Mouse (Mus musculus): ENCODE measurements around the gene Ildr2. TPM values are rescaled to one million over a fixed set of nuclear protein-coding genes. Genes with fewer than 3 reads are reported as not detected.

The Ildr2 gene
- polyA plus RNA-seq, 1 experiment from 2014 or later: 1.1 TPM

GRCm38 (mm10) chr1:166256302-166256701, 2.4 kb downstream of the Ildr2 start:
- Histone ChIP-seq H3K9me3 (ENCODE audit: control insufficient read depth, low read length) (no peaks in the 10 kb centered on the region), H3K27ac (ENCODE audit: low read length) (no peak overlapping the region), H3K4me2 (ENCODE audit: low read depth, low read length) (no peak overlapping the region), H3K36me3 (ENCODE audit: control insufficient read depth, insufficient read depth, low read length) (no peaks in the 10 kb centered on the region), H3K4me1 (replicated peaks; ENCODE audit: control insufficient read depth, insufficient read depth, low read length) (peaks cover 8% of the 10 kb centered on the region), H3K4me3 (ENCODE audit: low read length) (no peak overlapping the region), H3K9ac (ENCODE audit: low read length) (no peak overlapping the region), H3K27me3 (ENCODE audit: control insufficient read depth, insufficient read depth, low read depth, low read length) (peaks cover 19% of the 10 kb centered on the region)
- 17% methylated on average over 6 of the region's 6 CpGs for WGBS
- ATAC-seq (ENCODE audit: low read depth): no peak

GRCm38 (mm10) chr1:166256898-166257297, 3.0 kb downstream of the Ildr2 start:
- Histone ChIP-seq H3K36me3 (ENCODE audit: control insufficient read depth, insufficient read depth, low read length) (no peaks in the 10 kb centered on the region), H3K27me3 (ENCODE audit: control insufficient read depth, insufficient read depth, low read depth, low read length) (peaks cover 16% of the 10 kb centered on the region)
- no peak for ATAC-seq (ENCODE audit: low read depth)

GRCm38 (mm10) chr1:166259526-166259925, 5.6 kb downstream of the Ildr2 start:
- ATAC-seq (ENCODE audit: low read depth): no peak

More at GRCm38 (mm10) chr1:166256898-166257297, 3.0 kb downstream of the Ildr2 start:
- Histone ChIP-seq H3K9ac (ENCODE audit: low read length) (no peak overlapping the region), H3K4me2 (ENCODE audit: low read depth, low read length) (no peak overlapping the region), H3K27ac (ENCODE audit: low read length) (no peak overlapping the region), H3K4me3 (ENCODE audit: low read length) (no peak overlapping the region), H3K9me3 (ENCODE audit: control insufficient read depth, low read length) (no peaks in the 10 kb centered on the region), H3K4me1 (replicated peaks; ENCODE audit: control insufficient read depth, insufficient read depth, low read length) (peaks cover 8% of the 10 kb centered on the region)
- WGBS: 70% methylated on average over 4 of the region's 4 CpGs

GRCm38 (mm10) chr1:166266001-166266705, 12.2 kb downstream of the Ildr2 start:
- Histone ChIP-seq H3K27ac (ENCODE audit: low read length) (no peak overlapping the region), H3K27me3 (ENCODE audit: control insufficient read depth, insufficient read depth, low read depth, low read length) (no peaks in the 10 kb centered on the region), H3K36me3 (ENCODE audit: control insufficient read depth, insufficient read depth, low read length) (no peaks in the 10 kb centered on the region), H3K4me2 (ENCODE audit: low read depth, low read length) (no peak overlapping the region), H3K4me3 (ENCODE audit: low read length) (no peak overlapping the region), H3K9ac (ENCODE audit: low read length) (no peak overlapping the region), H3K9me3 (ENCODE audit: control insufficient read depth, low read length) (no peaks in the 10 kb centered on the region), H3K4me1 (replicated peaks; ENCODE audit: control insufficient read depth, insufficient read depth, low read length) (0 out of 2 replicates have a peak, but pooled peaks cover 2% of the 10 kb centered on the region)
- ATAC-seq (ENCODE audit: low read depth): no peak
- WGBS: 80% methylated on average over 7 of the region's 7 CpGs

More at GRCm38 (mm10) chr1:166259526-166259925, 5.6 kb downstream of the Ildr2 start:
- Histone ChIP-seq H3K27ac (ENCODE audit: low read length) (no peak overlapping the region), H3K9ac (ENCODE audit: low read length) (no peak overlapping the region), H3K9me3 (ENCODE audit: control insufficient read depth, low read length) (no peaks in the 10 kb centered on the region), H3K4me3 (ENCODE audit: low read length) (no peak overlapping the region), H3K4me1 (replicated peaks; ENCODE audit: control insufficient read depth, insufficient read depth, low read length) (peaks cover 1% of the 10 kb centered on the region; the same call in 1 of the 2 replicates), H3K4me2 (ENCODE audit: low read depth, low read length) (no peak overlapping the region), H3K36me3 (ENCODE audit: control insufficient read depth, insufficient read depth, low read length) (no peaks in the 10 kb centered on the region), H3K27me3 (ENCODE audit: control insufficient read depth, insufficient read depth, low read depth, low read length) (peaks cover 8% of the 10 kb centered on the region)
- 63% methylated on average over 6 of the region's 6 CpGs for WGBS

- Histone ChIP-seq H3K4me3 (ENCODE audit: low read length) (no peak overlapping the region), H3K9ac (ENCODE audit: low read length) (no peak overlapping the region), H3K27ac (ENCODE audit: low read length) (no peak overlapping the region), H3K9me3 (ENCODE audit: control insufficient read depth, low read length) (no peaks in the 10 kb centered on the region), H3K27me3 (ENCODE audit: control insufficient read depth, insufficient read depth, low read depth, low read length) (no peaks in the 10 kb centered on the region), H3K36me3 (ENCODE audit: control insufficient read depth, insufficient read depth, low read length) (no peaks in the 10 kb centered on the region), H3K4me1 (replicated peaks; ENCODE audit: control insufficient read depth, insufficient read depth, low read length) (0 out of 2 replicates have a peak, but pooled peaks cover 2% of the 10 kb centered on the region), H3K4me2 (ENCODE audit: low read depth, low read length) (no peak overlapping the region)
- ATAC-seq (ENCODE audit: low read depth): no peak
- 85% methylated on average over 9 of the region's 9 CpGs for WGBS
These were observed 13.0 kb downstream of the Ildr2 start for GRCm38 (mm10) chr1:166266918-166267317.

GRCm38 (mm10) chr1:166268218-166268617, 14.3 kb downstream of the Ildr2 start:
- Histone ChIP-seq H3K4me2 (ENCODE audit: low read depth, low read length) (no peak overlapping the region), H3K27ac (ENCODE audit: low read length) (no peak overlapping the region), H3K9ac (ENCODE audit: low read length) (no peak overlapping the region), H3K4me1 (replicated peaks; ENCODE audit: control insufficient read depth, insufficient read depth, low read length) (0 out of 2 replicates have a peak, but pooled peaks cover 2% of the 10 kb centered on the region), H3K36me3 (ENCODE audit: control insufficient read depth, insufficient read depth, low read length) (no peaks in the 10 kb centered on the region), H3K4me3 (ENCODE audit: low read length) (no peak overlapping the region), H3K27me3 (ENCODE audit: control insufficient read depth, insufficient read depth, low read depth, low read length) (no peaks in the 10 kb centered on the region), H3K9me3 (ENCODE audit: control insufficient read depth, low read length) (no peaks in the 10 kb centered on the region)
- peak; percentile 34; the same call in 1 of the 2 replicates for ATAC-seq (ENCODE audit: low read depth)
- 81% methylated on average over 5 of the region's 5 CpGs for WGBS

- Histone ChIP-seq H3K4me1 (replicated peaks; ENCODE audit: control insufficient read depth, insufficient read depth, low read length) (peaks cover 19% of the 10 kb centered on the region), H3K9me3 (ENCODE audit: control insufficient read depth, low read length) (no peaks in the 10 kb centered on the region), H3K9ac (ENCODE audit: low read length) (no peak overlapping the region), H3K4me3 (ENCODE audit: low read length) (no peak overlapping the region), H3K27me3 (ENCODE audit: control insufficient read depth, insufficient read depth, low read depth, low read length) (no peaks in the 10 kb centered on the region), H3K4me2 (ENCODE audit: low read depth, low read length) (no peak overlapping the region), H3K27ac (ENCODE audit: low read length) (no peak overlapping the region), H3K36me3 (ENCODE audit: control insufficient read depth, insufficient read depth, low read length) (no peaks in the 10 kb centered on the region)
- 32% methylated on average over 2 of the region's 2 CpGs for WGBS
- no peak for ATAC-seq (ENCODE audit: low read depth)
These were observed 24.8 kb downstream of the Ildr2 start for GRCm38 (mm10) chr1:166278786-166279185.

GRCm38 (mm10) chr1:166279580-166280206, 25.8 kb downstream of the Ildr2 start:
- no peaks in the 10 kb centered on the region for H3K27me3 ChIP-seq (ENCODE audit: control insufficient read depth, insufficient read depth, low read depth, low read length)
- 45% methylated on average over 9 of the region's 9 CpGs for WGBS
- H3K9me3 ChIP-seq (ENCODE audit: control insufficient read depth, low read length): no peaks in the 10 kb centered on the region
- no peak for ATAC-seq (ENCODE audit: low read depth)
- no peaks in the 10 kb centered on the region for H3K36me3 ChIP-seq (ENCODE audit: control insufficient read depth, insufficient read depth, low read length)
- no peak overlapping the region for H3K4me3 ChIP-seq (ENCODE audit: low read length)
- no peak overlapping the region for H3K4me2 ChIP-seq (ENCODE audit: low read depth, low read length)
- no peak overlapping the region for H3K9ac ChIP-seq (ENCODE audit: low read length)
- peaks cover 19% of the 10 kb centered on the region for H3K4me1 ChIP-seq (replicated peaks; ENCODE audit: control insufficient read depth, insufficient read depth, low read length)
- no peak overlapping the region for H3K27ac ChIP-seq (ENCODE audit: low read length)

GRCm38 (mm10) chr1:166280566-166280965, 26.6 kb downstream of the Ildr2 start:
- no peaks in the 10 kb centered on the region for H3K27me3 ChIP-seq (ENCODE audit: control insufficient read depth, insufficient read depth, low read depth, low read length)
- peaks cover 19% of the 10 kb centered on the region for H3K4me1 ChIP-seq (replicated peaks; ENCODE audit: control insufficient read depth, insufficient read depth, low read length)
- no peaks in the 10 kb centered on the region for H3K9me3 ChIP-seq (ENCODE audit: control insufficient read depth, low read length)
- no peak overlapping the region for H3K4me2 ChIP-seq (ENCODE audit: low read depth, low read length)
- H3K4me3 ChIP-seq (ENCODE audit: low read length): no peak overlapping the region
- WGBS: 5% methylated on average over 1 of the region's 1 CpGs
- ATAC-seq (ENCODE audit: low read depth): peak; percentile 55; the same call in 1 of the 2 replicates
- H3K36me3 ChIP-seq (ENCODE audit: control insufficient read depth, insufficient read depth, low read length): no peaks in the 10 kb centered on the region
- H3K9ac ChIP-seq (ENCODE audit: low read length): no peak overlapping the region
- H3K27ac ChIP-seq (ENCODE audit: low read length): no peak overlapping the region

Data from lung, embryonic 16.5 days (tissue).